Mouse (Mus musculus): ENCODE results near the gene Tmem176b. TPM values are rescaled to one million over a fixed set of nuclear protein-coding genes. Genes with fewer than 3 reads are reported as not detected.

Tmem176b gene
- polyA plus RNA-seq, 1 experiment = 168 TPM

- no peaks in the 10 kb centered on the region for H3K4me1 ChIP-seq (ENCODE audit: control insufficient read depth, insufficient read depth, low read length)
- TF ChIP-seq CTCF (IDR thresholded peaks at IDR 0.05; ENCODE audit: borderline replicate concordance, insufficient read depth, low read length) (no peak), POLR2A (IDR thresholded peaks at IDR 0.05; ENCODE audit: low read depth, low read length) (no peak)
- H3K27ac ChIP-seq (ENCODE audit: insufficient read depth, low read length) = no peak overlapping the region
- H3K4me3 ChIP-seq (ENCODE audit: insufficient read depth, low read length) = no peak overlapping the region
These were observed 22.9 kb upstream of the Tmem176b start for GRCm38 (mm10) chr6:48864181-48864580.

GRCm38 (mm10) chr6:48863488-48863887 lies 22.2 kb upstream of the Tmem176b start:
- no peak overlapping the region for H3K4me3 ChIP-seq (ENCODE audit: insufficient read depth, low read length)
- H3K4me1 ChIP-seq (ENCODE audit: control insufficient read depth, insufficient read depth, low read length) = no peaks in the 10 kb centered on the region
- no peak for TF ChIP-seq POLR2A (IDR thresholded peaks at IDR 0.05; ENCODE audit: low read depth, low read length)
- no peak for TF ChIP-seq CTCF (IDR thresholded peaks at IDR 0.05; ENCODE audit: borderline replicate concordance, insufficient read depth, low read length)
- H3K27ac ChIP-seq (ENCODE audit: insufficient read depth, low read length) = no peak overlapping the region

DNA sequence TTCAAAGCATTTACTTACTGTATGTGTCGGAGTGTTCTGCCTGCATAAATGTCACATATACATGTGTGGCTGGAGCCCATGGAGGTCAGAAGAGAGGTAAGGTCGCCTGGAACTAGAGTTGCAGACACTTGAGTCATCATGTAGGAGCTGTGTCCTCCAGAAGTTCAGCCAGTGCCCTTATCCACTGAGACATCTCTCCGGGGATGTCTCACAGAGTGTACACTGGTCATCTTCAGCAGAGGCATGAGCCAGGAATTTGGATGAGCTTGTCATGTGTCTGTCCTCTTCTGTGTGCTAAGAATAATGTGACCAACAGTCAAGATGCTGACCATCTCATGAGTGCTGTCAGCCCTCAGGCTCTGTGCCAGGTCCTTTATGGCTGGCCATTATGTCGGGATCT lies 21.5 kb upstream of the Tmem176b start:
- H3K27ac ChIP-seq (ENCODE audit: insufficient read depth, low read length) = no peak overlapping the region
- no peak for TF ChIP-seq CTCF (IDR thresholded peaks at IDR 0.05; ENCODE audit: borderline replicate concordance, insufficient read depth, low read length)
- TF ChIP-seq POLR2A (IDR thresholded peaks at IDR 0.05; ENCODE audit: low read depth, low read length) = no peak
- no peaks in the 10 kb centered on the region for H3K4me1 ChIP-seq (ENCODE audit: control insufficient read depth, insufficient read depth, low read length)
- no peak overlapping the region for H3K4me3 ChIP-seq (ENCODE audit: insufficient read depth, low read length)

GRCm38 (mm10) chr6:48861616-48862280 lies 20.5 kb upstream of the Tmem176b start:
- TF ChIP-seq CTCF (IDR thresholded peaks at IDR 0.05; ENCODE audit: borderline replicate concordance, insufficient read depth, low read length) (no peak), POLR2A (IDR thresholded peaks at IDR 0.05; ENCODE audit: low read depth, low read length) (no peak)
- Histone ChIP-seq H3K4me3 (ENCODE audit: insufficient read depth, low read length) (no peak overlapping the region), H3K27ac (ENCODE audit: insufficient read depth, low read length) (no peak overlapping the region), H3K4me1 (ENCODE audit: control insufficient read depth, insufficient read depth, low read length) (no peaks in the 10 kb centered on the region)

GRCm38 (mm10) chr6:48860851-48861250 lies 19.6 kb upstream of the Tmem176b start:
- no peak overlapping the region for H3K4me3 ChIP-seq (ENCODE audit: insufficient read depth, low read length)
- TF ChIP-seq CTCF (IDR thresholded peaks at IDR 0.05; ENCODE audit: borderline replicate concordance, insufficient read depth, low read length) (no peak), POLR2A (IDR thresholded peaks at IDR 0.05; ENCODE audit: low read depth, low read length) (no peak)
- no peak overlapping the region for H3K27ac ChIP-seq (ENCODE audit: insufficient read depth, low read length)
- H3K4me1 ChIP-seq (ENCODE audit: control insufficient read depth, insufficient read depth, low read length) = peaks cover 4% of the 10 kb centered on the region; the same call in 1 of the 2 replicates

DNA sequence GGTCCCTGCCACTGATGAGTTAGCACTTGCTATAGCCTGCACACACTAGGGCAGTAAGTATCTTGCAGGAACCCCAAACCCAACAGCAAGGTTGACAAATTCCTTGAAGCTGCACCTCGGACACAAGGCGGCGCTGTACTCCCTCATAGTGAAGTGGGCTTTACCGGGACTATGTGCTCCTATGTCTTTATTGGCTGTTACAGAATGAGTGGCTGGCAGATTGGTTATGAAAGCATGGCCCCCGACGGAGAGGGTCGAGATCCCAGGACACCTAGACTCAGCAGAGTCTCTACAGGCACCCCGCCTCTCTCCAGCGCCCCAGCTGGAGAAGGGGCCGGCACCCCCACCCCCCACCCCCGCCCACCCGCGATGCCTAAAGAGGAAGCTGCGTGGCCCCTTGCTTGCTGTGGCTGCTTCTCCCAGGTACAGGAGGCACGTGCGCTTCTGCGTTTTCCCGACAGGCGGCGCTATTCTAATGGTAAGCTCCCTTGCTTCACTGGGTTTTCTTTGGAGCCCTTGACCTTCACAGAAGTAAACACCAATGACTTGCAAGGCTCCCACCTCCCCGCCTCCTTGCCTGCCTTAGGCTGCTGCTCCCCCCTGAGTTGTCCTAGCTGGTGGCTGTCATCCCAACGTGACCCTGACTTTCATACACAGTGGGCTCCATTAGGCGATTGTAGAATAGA lies 19.0 kb upstream of the Tmem176b start:
- Histone ChIP-seq H3K4me1 (ENCODE audit: control insufficient read depth, insufficient read depth, low read length) (peaks cover 6% of the 10 kb centered on the region; the same call in 1 of the 2 replicates), H3K27ac (ENCODE audit: insufficient read depth, low read length) (no peak overlapping the region), H3K4me3 (ENCODE audit: insufficient read depth, low read length) (no peak overlapping the region)
- TF ChIP-seq CTCF (IDR thresholded peaks at IDR 0.05; ENCODE audit: borderline replicate concordance, insufficient read depth, low read length) (no peak), POLR2A (IDR thresholded peaks at IDR 0.05; ENCODE audit: low read depth, low read length) (no peak)

GRCm38 (mm10) chr6:48857613-48858302 lies 16.5 kb upstream of the Tmem176b start:
- H3K4me1 ChIP-seq (ENCODE audit: control insufficient read depth, insufficient read depth, low read length) = peaks cover 6% of the 10 kb centered on the region; the same call in 1 of the 2 replicates
- H3K4me3 ChIP-seq (ENCODE audit: insufficient read depth, low read length) = no peak overlapping the region
- TF ChIP-seq POLR2A (IDR thresholded peaks at IDR 0.05; ENCODE audit: low read depth, low read length) (no peak), CTCF (IDR thresholded peaks at IDR 0.05; ENCODE audit: borderline replicate concordance, insufficient read depth, low read length) (no peak)
- no peak overlapping the region for H3K27ac ChIP-seq (ENCODE audit: insufficient read depth, low read length)

DNA sequence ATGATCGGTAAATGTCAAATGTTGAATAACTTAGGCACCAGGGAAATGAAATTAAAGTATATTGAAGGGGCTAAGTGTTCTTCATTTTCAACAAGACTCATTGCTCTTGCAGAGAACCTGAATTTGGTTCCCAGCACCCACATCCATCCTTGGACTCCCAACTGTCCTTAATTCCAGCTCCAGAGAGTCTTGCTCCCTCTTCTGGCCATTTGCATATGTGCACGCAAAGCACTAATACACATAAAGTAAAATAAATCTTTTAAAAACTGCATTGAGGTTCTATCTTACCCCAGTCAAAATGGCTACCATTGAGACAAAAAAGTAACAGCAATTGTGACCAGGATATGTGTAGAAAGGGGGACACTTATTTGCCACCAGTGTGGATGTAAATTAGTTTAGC lies 12.9 kb upstream of the Tmem176b start:
- Histone ChIP-seq H3K4me1 (ENCODE audit: control insufficient read depth, insufficient read depth, low read length) (peaks cover 6% of the 10 kb centered on the region; the same call in 1 of the 2 replicates), H3K27ac (ENCODE audit: insufficient read depth, low read length) (no peak overlapping the region), H3K4me3 (ENCODE audit: insufficient read depth, low read length) (no peak overlapping the region)
- TF ChIP-seq POLR2A (IDR thresholded peaks at IDR 0.05; ENCODE audit: low read depth, low read length) (no peak), CTCF (IDR thresholded peaks at IDR 0.05; ENCODE audit: borderline replicate concordance, insufficient read depth, low read length) (no peak)

DNA sequence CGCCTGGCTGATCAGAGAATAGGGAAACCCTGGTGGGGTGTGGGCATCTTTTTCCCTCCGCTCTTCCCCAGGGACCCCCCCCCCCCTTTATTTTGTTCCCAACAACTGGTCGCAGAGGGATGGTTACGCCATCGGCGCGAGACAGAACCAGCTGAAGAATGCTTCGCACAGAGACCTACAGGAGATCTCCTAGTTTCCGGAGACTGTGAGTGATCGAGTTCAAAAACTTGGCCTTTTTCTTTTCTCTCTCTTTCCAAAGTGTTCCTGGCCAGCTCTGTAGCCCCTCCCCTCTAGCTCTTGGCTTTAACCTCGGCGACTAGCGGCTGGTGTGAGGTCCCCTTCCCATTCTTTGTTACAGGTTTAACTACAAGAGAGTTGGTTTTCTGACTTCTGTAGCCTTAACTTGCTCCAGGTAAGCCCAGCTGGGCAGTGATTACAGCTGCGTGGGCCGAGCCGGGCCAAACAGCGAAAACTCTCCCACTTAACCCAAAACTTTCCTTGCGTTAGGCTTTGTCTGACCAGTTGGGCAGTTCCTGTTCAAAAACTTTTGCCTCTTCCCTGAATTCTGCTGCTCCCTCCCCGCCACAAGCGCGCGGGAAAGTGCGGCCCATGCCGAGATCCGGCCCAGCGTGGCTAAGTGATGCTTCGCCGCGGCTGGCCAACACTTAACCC lies 10.7 kb upstream of the Tmem176b start:
- TF ChIP-seq POLR2A (IDR thresholded peaks at IDR 0.05; ENCODE audit: low read depth, low read length) = peak; percentile 10
- TF ChIP-seq CTCF (IDR thresholded peaks at IDR 0.05; ENCODE audit: borderline replicate concordance, insufficient read depth, low read length) = no peak
- Histone ChIP-seq H3K4me3 (ENCODE audit: insufficient read depth, low read length) (peak overlapping the region; percentile 6; the same call in 1 of the 2 replicates), H3K4me1 (ENCODE audit: control insufficient read depth, insufficient read depth, low read length) (peaks cover 6% of the 10 kb centered on the region; the same call in 1 of the 2 replicates), H3K27ac (ENCODE audit: insufficient read depth, low read length) (peak overlapping the region; percentile 51; the same call in 1 of the 2 replicates)

Data from embryonic fibroblast, embryonic 13.5 days (primary cell).